Mouse (Mus musculus) heart, adult 10 weeks (tissue): ENCODE measurements around the gene Ppp1r17. TPM values are rescaled to one million over a fixed set of nuclear protein-coding genes. Genes with fewer than 3 reads are reported as not detected.

Experiments used
- polyA plus RNA-seq: library from polyadenylated mRNA; stranded (reverse); fragments of 350-450 nt; fragmentation: Illumina TruSeq; extraction: RNeasy Lipid Tissue Mini Kit (QIAGEN cat#74804); gene quantifications from one replicate; pipeline ENCODE4 v1.2.3, GENCODE M21; 2014; ENCODE audit warnings: low read depth, low replicate concordance

The Ppp1r17 gene
- polyA plus RNA-seq, result not detected

DNA sequence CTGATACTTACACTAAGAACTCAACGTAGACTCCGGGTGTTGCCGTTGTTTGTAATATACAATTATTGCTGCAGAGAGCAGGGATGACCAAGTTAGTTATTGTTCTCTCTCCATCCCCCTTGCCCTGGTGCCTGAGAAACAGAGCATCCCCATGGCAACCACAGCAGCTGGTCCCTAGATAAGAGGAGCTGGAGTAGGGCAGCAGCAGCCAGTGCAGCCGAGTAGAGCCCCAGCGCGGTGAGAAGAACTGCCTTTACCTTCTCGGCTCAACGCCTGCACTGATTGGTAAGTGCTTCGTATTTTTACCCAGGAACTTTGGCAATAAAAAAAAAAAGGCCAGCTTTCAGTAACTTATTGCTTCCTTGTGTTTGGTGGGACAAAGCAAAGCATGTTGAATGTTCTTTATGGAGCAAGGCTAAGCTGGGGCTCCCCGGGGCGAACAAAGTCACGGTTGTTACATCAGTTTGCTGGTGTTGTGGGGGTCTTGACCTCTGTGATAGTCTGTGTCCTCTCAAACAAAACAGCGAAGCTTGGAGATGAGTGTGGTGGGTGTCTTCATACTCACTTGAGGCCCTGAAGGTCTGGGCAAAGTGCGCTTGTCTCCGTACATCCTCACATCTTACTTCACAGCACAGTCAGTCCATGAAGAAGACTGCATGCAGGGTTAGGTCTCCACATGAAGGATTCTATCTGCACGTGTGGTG lies at the start of gene Ppp1r17:
TSS of gene Ppp1r17 (plus strand) at position 207 of the 704 bp plus-strand sequence.

Other genes with a start within 250 kb of the Ppp1r17 start
- gene Itprid1, start 180.6 kb upstream of the Ppp1r17 start, polyA plus RNA-seq, result not detected